Mouse (Mus musculus) kidney, adult 18-20 months (tissue): ENCODE results near the gene Gm17571.
A peak's percentile ranks its signal among the peaks of the same experiment; 100 is the strongest.

Experiments
- DNase-seq: peaks from one replicate; pipeline ENCODE4 v3.0.0; 2021

Gm17571 gene

DNA sequence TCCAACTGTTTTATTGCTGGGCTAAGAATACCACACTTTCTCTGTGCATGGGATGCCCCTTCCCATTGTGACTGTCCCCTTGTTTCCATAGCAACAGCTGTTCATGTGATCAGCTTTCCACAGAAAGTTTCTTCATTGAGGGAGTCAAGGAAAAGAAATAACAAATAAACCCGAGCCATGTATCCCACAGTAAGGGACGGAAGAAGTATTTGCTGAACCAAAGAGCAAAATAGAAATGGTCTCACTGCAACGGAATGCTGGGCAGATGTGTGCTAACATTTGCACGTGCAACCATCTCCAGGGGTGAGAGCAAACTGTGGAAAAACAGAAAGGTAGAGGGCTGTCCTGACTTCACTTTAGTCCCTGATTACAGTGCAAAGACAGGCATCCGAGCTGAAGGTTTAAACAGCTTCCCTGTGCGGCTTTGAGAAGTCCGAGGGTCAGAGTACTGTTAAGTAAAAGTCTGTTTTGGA, 8.1 kb upstream of the Gm17571 start:
- no peak for DNase-seq

GRCm38 (mm10) chr9:13448716-13449115, 2.2 kb upstream of the Gm17571 start:
- DNase-seq = no peak

DNA sequence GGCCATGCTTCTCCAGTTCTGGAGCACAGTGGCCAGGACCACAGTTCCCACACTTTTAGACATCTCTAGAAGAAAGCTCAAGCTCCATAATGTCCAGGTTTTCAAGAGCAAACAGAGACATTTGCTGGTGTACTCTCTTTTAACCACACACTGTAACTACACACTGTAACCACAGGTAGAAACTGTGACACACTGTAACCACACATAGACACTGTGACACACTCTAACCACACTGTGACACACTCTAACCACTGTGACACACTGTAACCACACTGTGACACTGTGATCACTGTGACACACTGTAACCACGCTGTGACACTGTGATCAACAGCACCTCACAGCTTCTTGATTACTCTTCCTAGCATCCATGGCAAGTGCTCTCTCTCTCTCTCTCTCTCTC, 317 bp downstream of the Gm17571 start:
- no peak for DNase-seq

DNA sequence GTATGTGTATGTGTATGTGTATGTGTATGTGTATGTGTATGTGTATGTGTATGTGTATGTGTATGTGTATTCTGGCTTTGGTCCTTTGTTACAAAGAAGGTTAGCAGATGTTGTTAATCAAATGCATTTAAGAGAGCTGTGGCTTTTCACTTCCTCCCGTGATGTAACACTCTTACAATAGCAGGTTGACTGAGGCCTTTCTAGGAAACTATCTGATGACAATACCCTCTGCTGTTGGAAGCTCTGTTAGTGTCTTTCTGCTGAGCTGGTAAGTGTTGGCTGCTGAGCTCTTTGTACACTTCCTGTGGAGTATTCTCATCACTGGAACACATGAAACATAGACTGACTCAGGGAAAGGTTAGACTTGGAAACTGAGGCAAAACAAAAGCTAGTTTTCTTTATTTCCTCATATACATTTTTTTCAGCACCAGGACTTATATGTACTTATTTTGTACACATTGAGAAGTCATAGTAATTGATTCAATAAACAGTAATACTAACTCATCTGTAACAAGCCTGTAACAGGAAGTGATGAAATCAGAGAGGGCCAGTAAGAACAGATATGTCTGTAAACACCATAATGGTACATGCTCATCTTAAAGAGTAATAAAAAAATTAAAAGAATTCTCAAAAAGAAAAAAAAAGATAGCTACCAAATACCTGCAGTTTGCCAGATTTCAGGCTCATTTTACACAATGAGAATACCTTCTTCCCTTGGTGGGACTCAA, 2.9 kb downstream of the Gm17571 start:
- no peak for DNase-seq

GRCm38 (mm10) chr9:13442012-13442735, 4.4 kb downstream of the Gm17571 start:
- DNase-seq = no peak

DNA sequence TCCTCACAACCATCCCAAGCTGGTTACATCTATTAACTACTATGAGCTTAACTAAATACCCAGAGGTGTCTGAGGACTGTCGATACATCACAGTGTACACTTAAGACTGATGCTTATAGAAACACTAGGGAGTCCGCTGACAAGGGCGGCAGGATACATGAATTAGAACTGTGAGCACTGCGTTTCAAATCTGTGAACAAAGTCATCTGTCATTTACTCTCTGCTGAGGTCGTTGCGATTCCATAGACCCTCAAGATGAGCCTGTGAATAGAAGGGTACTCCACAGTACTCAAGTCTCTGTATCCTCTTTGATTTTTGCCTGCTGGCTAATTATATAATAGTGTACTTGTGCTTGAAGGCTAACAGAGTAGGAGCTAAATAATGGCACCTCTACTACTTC, 5.6 kb downstream of the Gm17571 start:
- no peak for DNase-seq

- DNase-seq = no peak
Observed at GRCm38 (mm10) chr9:13433501-13434090, 13.0 kb downstream of the Gm17571 start.

GRCm38 (mm10) chr9:13431646-13432045, 14.9 kb downstream of the Gm17571 start:
- DNase-seq = no peak

- no peak for DNase-seq
Observed at GRCm38 (mm10) chr9:13430744-13431143, 15.8 kb downstream of the Gm17571 start.

- no peak for DNase-seq
Observed at GRCm38 (mm10) chr9:13430302-13430701, 16.3 kb downstream of the Gm17571 start.

GRCm38 (mm10) chr9:13429477-13430125, 17.0 kb downstream of the Gm17571 start:
- no peak for DNase-seq

GRCm38 (mm10) chr9:13425031-13425940, 21.3 kb downstream of the Gm17571 start:
- DNase-seq = peak; percentile 73

DNA sequence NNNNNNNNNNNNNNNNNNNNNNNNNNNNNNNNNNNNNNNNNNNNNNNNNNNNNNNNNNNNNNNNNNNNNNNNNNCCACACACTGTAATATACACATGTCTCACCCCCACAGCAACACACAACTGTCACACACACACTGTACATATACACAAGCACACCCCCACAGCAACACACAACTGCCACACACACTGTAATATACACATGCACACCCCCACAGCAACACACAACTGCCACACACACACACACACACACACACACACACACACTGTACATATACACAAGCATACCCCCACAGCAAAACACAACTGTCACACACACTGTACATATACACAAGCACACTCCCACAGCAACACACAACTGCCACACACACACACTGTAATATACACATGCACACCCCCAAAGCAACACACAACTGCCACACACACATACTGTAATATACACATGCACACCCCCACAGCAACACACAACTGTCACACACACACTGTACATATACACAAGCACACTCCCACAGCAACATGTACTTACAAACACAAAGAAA, 32.3 kb downstream of the Gm17571 start:
- DNase-seq = no peak
